Mouse (Mus musculus) spleen, embryonic (tissue): ENCODE measurements around the gene Ttc16.

Experiments used
- CTCF ChIA-PET: fragments of 350-600 bp; sonication (Branson Sonifier 250); formaldehyde crosslinking; loops from one replicate; lab custom pipeline; 2022; lab: Charles Lee

Gene Ttc16

DNA sequence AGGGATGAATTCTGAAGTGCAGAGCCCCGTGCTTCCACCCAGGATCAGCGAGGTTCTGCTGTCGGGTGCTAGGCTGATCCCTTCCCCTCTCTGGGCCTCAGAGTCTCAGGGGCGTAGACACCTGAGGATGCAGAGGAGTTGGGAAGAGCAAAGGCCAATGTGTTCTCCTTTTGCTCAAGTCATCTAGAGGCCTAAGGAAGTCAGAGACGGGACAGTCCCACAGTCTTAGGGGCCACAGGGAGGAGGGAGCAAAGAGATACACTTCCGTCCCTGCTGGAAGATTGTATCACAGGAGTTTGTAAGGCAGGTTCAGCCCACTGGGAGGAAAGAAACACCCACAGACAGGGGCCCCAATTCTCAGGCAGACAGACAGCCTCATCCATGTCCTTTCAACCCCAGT is 53.4 kb downstream of the Ttc16 start:
- CTCF ChIA-PET: interaction anchor here (0.6 kb wide), 1 partner anchor 56 kb away, joined by 6 read pairs; no protein-coding TSS in a partner anchor

DNA sequence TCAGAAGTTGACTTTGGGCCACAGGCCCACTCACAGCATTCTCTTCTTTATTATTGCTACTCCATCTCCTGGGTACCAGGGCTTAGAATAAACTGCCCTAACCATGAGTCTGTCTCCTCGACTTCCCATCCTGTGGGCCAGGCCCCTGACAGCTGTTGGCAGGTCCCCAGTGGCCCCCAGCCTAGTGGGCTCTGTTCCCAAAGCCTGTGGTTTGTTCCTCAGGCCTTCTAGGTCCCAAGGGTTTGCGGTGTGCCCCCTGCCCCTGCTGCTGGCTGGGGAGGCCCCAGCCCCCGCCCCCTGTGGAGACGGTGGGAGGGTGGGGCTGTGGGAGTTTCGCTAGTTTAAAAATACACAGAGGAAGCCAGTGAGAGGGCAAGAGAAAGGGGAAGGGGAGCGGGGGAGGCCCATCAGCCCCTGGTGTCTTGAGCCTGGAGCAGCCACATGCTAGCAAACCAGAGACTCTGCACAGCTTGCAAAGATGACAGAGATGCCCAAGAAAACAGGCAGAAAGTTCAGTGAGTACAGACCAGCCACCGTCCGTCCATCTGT is 54.7 kb downstream of the Ttc16 start, which contains the start of gene Sh2d3c:
TSS of gene Sh2d3c (plus strand) at position 375 of the 549 bp plus-strand sequence.
- CTCF ChIA-PET: interaction anchor here (0.5 to 0.7 kb wide), 2 partner anchors 15 to 18 kb away, joined by 3 to 6 read pairs; no protein-coding TSS in a partner anchor

DNA sequence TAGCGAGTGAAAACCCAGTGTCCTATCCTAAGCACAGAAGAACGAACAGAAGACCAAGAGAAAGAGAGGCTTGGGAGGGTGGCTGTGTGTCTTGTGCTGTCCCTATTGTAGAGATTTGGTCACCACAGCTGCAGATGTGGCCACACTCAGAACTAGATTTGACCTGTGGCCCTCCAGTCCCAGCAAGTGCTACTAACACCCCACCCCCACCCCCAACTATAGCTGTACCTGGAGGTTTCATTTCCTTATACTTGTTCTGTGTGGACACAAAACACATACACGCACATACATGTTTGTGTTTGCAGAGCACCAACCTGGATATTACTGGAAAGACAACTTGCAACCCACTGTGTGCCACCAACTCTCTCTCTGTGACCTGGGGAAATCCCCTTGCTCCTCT is 55.4 kb downstream of the Ttc16 start:
- CTCF ChIA-PET: interaction anchor here (0.7 kb wide), 1 partner anchor 14 kb away, joined by 6 read pairs; no protein-coding TSS in a partner anchor

DNA sequence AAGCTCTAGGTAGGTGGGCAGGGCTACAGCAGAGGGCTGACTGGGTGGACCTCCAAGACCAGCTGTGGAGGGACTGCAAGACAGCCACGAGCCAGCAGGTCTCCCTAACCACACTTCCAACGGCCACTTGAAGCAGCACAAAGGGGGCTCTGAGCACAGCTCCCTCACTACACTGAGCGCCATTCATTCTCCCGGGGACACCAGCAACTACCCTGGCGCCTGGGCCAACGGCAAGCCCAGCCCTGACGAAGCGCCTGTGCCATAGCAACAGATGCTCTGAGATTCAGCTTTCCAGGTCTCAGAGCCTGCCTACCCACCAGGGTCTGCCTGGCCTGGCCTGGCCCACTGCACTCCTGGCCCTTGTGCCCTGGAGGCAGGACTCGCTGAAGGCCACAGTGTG is 56.7 kb downstream of the Ttc16 start:
- CTCF ChIA-PET: no interaction called here

DNA sequence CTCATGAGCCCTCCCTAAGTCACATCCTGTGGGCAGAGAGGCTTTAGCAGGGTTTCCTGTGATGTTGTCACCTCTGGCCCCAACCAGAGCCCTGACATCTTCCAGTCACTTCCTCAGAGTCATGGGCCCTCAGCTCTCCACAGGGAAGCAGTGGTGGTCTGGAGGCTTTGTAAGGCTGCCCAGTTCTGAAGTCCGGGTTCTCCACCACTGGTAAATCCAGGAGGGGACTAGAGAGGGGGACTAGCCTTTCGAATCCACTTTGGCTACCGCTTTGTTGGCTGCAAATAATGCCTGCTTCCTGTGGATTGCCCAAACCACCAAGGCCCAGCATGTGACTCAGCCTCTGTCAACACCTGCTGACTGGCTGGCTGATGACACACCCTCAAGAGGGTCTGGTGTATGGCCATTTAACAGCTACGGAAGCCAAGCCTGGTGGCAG is 60.4 kb downstream of the Ttc16 start:
- CTCF ChIA-PET: interaction anchor here (1.5 to 2.3 kb wide), 2 partner anchors 9 to 12 kb away, joined by 4 to 13 read pairs; no protein-coding TSS in a partner anchor

DNA sequence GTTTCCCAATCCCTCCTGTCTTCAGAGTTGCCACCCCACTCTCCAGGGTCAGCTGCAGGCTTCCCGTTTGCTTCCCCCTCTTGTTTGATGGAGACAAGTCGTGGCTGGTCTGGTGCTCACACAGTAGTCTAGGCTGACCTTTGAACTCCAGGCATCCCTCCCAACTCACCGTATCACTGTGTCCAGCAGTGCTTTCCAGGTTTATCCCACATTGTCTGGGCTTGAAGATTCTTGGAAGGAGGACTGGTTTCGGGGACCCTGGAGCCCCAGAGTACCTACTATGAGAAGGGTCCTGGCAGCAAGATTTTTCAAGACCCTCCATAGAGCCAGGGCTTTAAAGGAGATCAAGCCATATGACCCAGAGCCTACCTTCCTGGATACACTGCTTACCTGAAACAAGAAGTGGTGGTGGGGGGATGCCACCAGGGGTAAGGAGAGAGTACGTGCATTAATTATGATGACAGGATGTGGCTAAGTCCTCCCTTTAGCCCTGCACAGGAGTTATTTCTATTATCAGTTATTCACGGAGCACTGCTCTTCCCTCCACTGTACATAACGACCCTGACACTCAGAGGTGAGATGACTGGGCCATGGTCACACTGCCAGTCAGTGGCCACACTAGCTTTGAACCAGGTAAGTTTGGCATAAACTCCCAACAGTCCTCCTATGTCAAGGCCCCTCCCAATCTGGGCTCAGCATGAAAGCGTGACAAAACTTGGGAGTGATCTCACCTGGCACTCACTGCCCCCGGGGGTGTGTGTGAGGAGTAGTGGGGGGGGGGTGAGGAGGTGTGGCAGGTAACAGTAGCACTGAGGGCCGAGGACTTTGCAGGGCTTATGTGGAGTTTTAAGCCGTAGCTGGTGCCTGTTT is 61.1 kb downstream of the Ttc16 start:
- CTCF ChIA-PET: interaction anchor here (1.2 to 2.3 kb wide), 3 partner anchors 10 to 38 kb away, joined by 3 to 13 read pairs (median 4); no protein-coding TSS in a partner anchor

DNA sequence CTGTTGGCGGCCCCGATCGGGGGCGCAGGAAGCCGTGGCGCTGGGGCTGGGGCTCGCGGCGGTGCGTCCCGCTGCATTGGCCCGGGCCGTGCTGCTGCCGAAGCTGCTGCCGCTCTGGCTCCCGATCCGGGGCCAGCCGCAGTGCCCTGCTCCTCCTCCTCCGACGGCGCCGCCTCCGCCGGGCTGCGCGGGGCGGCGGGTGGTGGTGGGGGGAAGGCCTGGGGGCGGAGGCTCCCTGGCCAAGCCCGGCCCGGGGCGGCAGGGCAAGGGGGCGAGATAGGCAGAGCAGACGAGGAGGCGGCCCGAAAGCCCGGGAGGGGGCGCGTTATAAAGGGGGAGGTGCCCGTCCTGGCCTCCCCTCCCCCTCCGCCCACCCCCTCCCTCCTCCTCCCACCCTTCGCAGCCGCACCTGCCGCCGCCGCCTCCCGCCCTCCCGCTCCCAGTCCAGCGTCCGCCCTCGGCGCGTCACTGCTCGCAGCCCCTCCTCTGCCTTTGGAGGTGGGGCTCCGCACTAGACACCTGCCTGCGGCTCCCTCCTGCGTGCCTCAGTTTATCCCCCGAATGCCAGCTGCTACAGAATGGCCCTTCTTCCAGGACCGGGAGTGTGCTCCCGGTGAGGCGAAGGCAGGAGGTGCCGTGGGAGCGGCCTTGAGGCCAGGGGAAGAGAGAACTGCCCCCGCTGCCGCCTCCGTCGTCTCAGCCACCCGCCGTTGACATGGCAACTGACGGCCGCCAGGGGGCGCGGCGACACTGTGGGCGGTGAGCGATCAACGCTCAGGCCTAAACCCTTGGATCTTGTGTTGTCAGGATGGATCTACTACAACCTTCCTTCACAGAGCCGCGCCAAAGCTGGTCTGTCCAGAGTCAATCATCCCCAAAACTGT is 62.3 kb downstream of the Ttc16 start, which contains the start of gene Cdk9:
TSS of gene Cdk9 (minus strand) at position 143 of the 884 bp plus-strand sequence.
- CTCF ChIA-PET: interaction anchor here (0.8 to 2.3 kb wide), 3 partner anchors 14 to 39 kb away, joined by 3 to 13 read pairs (median 4); no protein-coding TSS in a partner anchor

DNA sequence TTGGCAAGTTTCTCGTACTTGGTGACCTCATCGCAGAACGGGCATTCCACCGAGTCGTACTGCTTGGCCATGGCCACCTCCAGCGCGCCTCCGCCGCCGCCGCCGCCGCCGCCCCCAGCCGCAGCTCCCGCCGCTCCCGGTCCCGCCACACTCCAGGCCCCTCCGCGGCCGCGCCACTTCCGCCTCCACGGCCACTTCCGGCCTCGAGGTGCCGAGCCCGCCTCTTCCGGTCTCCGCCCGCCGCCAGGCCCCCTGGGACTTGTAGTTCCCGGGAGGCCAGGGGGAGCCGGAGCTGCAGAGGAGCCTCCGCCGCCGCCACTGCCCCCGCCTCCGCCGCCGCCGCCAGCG is 62.9 kb downstream of the Ttc16 start:
- CTCF ChIA-PET: interaction anchor here (0.5 kb wide), 1 partner anchor 64 kb away, joined by 3 read pairs; no protein-coding TSS in a partner anchor

DNA sequence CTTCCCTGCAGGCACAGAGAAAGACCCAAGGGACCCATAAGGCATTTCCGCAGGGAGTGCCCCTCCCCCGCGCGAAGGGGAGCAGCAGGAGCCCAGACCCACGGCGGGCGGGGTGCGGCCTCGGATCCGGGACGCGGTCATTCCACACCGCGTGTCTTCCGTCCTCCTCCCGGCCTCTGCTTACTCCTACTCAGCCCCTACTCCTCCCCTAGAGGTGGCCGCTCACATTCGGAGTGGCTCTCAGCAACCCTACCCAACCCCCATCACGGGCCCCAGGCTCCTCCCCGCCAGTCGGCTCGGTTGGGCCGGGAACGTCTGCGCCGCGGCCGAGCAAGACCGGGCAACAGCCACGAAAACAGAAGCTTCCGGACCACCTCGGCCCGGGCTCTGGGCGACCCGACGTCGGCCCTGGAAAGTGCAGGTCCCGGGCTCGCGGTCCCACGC is 63.3 kb downstream of the Ttc16 start:
- CTCF ChIA-PET: interaction anchor here (0.5 kb wide), 1 partner anchor 64 kb away, joined by 3 read pairs; no protein-coding TSS in a partner anchor

DNA sequence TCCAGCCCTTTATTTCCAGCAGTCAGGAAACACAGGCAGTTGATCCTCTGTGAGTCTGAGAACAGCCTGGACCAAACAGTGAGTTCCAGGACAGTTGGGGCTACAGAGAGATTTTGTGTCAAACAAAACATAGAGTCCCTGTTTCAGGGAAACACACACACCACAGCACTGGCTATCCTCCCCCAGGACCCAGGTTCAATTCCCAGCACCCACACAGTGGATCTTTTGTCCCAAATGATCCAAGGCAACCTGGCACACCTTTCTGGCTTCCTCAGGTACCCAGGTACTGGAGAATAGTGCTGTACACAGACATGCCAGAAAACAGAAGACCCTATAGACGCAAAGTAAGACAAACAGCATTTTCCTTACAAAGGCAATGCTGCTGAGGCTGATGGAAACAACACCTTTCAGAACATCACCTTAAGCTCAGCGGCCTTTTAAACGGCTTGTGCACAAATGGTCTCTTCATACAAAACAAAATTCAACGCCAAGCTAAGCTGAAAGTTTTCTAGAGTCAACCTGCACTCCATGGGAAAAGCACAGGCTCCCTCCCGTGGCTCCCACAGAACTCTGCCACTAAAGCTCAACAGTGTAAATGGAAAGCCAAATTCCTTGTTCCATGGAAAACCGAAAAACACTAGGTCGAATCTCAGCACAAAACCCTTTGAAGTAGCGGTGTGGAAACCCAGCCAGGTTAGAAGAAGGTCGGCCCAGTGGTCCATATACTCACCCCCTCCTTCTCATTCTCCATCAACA is 64.0 kb downstream of the Ttc16 start:
- CTCF ChIA-PET: no interaction called here

DNA sequence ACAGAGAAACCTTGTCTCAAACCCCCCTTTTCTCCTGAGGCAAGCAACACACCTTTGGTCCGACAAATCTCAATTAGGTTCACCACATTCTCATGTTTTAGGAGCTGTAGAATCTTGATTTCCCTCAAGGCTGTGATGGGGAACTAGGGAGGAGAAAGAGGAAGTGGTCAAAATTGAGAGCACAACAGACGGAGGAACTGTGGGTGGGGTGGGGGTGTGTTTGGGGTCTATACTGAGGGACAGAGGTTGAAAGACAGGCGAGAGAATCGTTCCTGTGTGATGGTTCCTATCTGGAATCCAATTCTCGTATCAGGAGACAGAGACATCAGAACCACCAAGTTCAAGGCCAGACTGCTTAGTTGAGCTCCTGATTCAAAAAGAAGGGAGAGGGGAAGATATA is 65.0 kb downstream of the Ttc16 start:
- CTCF ChIA-PET: no interaction called here

DNA sequence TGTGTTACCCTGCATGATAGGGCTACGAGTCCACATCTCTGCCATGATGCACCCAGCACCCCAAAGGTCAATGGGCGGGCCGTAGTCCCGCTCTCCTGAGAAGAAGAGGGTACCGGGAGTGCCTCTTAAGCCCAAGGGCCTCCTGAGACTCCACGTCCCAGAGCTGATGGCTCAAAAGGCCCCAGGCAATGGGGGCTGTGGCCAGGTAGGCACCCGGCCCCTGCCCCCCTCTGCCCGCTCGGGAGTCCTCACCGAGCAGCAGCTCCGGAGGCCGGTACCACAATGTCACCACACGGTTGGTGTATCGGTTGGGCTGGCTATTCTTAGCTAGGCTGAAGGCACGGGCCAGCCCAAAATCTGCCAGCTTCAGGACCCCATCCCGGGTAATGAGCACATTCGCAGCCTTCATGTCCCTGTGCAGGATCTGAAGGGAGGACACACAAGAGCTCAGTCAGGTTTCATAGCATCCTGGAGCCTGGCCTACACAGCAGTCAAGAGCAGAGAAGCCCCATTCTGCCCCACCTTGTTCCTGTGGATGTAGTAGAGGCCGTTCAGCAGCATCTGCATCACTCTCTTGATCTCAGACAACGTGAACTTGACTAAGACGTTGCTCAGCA is 65.8 kb downstream of the Ttc16 start:
- CTCF ChIA-PET: no interaction called here

DNA sequence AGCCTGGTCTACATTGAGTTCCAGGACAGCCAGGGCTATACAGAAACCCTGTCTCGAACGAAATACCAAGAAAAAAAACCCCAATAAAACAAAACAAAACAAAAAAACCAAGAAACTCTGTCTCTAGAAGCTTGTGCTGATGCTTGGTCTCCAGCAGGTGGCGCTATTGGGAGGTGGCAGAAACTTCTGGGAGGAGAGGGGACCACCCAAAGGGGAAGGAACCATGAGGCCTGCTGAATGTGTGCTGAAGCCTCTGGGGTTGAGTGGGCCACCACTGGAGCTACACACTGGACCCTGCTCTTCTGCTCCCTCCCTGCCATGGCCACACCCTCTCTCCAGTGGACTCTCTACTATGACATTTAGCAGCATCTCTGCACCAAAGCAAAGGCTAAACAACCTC is 66.8 kb downstream of the Ttc16 start:
- CTCF ChIA-PET: interaction anchor here (0.6 to 1.2 kb wide), 6 partner anchors 11 to 142 kb away, joined by 3 read pairs; no protein-coding TSS in a partner anchor
